Mouse (Mus musculus): ENCODE results near the gene C130026I21Rik.
"Not testable (repeated sequence)": the region's sequence is repeated elsewhere in the genome, so short reads cannot be mapped to it uniquely, and the experiment has no call there.

GRCm38 (mm10) chr1:85206531-85206930 lies 63.8 kb downstream of the C130026I21Rik start:
- TF ChIP-seq CTCF (IDR thresholded peaks at IDR 0.05; ENCODE audit: borderline replicate concordance, insufficient read depth, low read depth, low read length); POLR2A (IDR thresholded peaks at IDR 0.05; ENCODE audit: borderline replicate concordance, insufficient read depth, low read length): not testable (repeated sequence)
